Mouse (Mus musculus): ENCODE data around the gene Lmx1b. TPM values are rescaled to one million over a fixed set of nuclear protein-coding genes. Genes with fewer than 3 reads are reported as not detected.

Gene Lmx1b
- polyA plus RNA-seq, 1 experiment from 2014 or later = 0.07 TPM

- Histone ChIP-seq H3K36me3 (ENCODE audit: control insufficient read depth, insufficient read depth, low read length) (no peaks in the 10 kb centered on the region), H3K4me2 (ENCODE audit: low read length) (no peak overlapping the region), H3K4me1 (ENCODE audit: control insufficient read depth in 2 of 2, insufficient read depth in 2 of 2, low read length in 2 of 2) (peaks cover 2 to 16% of the 10 kb centered on the region in 2 experiments; a peak in 3 of 4 replicates), H3K27ac (replicated peaks in 1 of 2; ENCODE audit: control insufficient read depth in 1 of 2, insufficient read depth in 1 of 2, low read depth in 2 of 2, low read length in 2 of 2) (no peak overlapping the region), H3K9ac (ENCODE audit: low read length) (no peak overlapping the region), H3K27me3 (ENCODE audit: control insufficient read depth, insufficient read depth, low read length) (peaks cover 93% of the 10 kb centered on the region), H3K4me3 (ENCODE audit: control insufficient read depth in 1 of 2, insufficient read depth in 1 of 2, low read depth in 1 of 2, low read length in 2 of 2) (0 out of 4 replicates have a peak overlapping the region, but pooled peaks of 1 of the 2 experiments have one; percentile 1), H3K9me3 (ENCODE audit: control insufficient read depth, low read length) (no peaks in the 10 kb centered on the region)
- under 1% methylated on average over 26 of the region's 26 CpGs for WGBS
- ATAC-seq (ENCODE audit: insufficient number of reproducible peaks, insufficient read depth, low FRiP score, low read depth) = no peak
Measured at GRCm38 (mm10) chr2:33636628-33637188, 3.6 kb downstream of the Lmx1b start.

- Histone ChIP-seq H3K36me3 (ENCODE audit: control insufficient read depth, insufficient read depth, low read length) (no peaks in the 10 kb centered on the region), H3K4me2 (ENCODE audit: low read length) (no peak overlapping the region), H3K27ac (replicated peaks in 1 of 2; ENCODE audit: control insufficient read depth in 1 of 2, insufficient read depth in 1 of 2, low read depth in 2 of 2, low read length in 2 of 2) (no peak overlapping the region), H3K27me3 (ENCODE audit: control insufficient read depth, insufficient read depth, low read length) (peaks cover 93% of the 10 kb centered on the region), H3K4me3 (ENCODE audit: control insufficient read depth in 1 of 2, insufficient read depth in 1 of 2, low read depth in 1 of 2, low read length in 2 of 2) (0 out of 4 replicates have a peak overlapping the region, but pooled peaks of 1 of the 2 experiments have one; percentile 1), H3K9ac (ENCODE audit: low read length) (no peak overlapping the region), H3K4me1 (ENCODE audit: control insufficient read depth in 2 of 2, insufficient read depth in 2 of 2, low read length in 2 of 2) (peaks cover 1 to 22% of the 10 kb centered on the region in 2 experiments; a peak in 3 of 4 replicates), H3K9me3 (ENCODE audit: control insufficient read depth, low read length) (no peaks in the 10 kb centered on the region)
- WGBS = under 1% methylated on average over 21 of the region's 21 CpGs
- no peak for ATAC-seq (ENCODE audit: insufficient number of reproducible peaks, insufficient read depth, low FRiP score, low read depth)
Measured at GRCm38 (mm10) chr2:33636117-33636521, 4.2 kb downstream of the Lmx1b start.

GRCm38 (mm10) chr2:33635323-33636116, 4.8 kb downstream of the Lmx1b start:
- Histone ChIP-seq H3K4me3 (ENCODE audit: control insufficient read depth in 1 of 2, insufficient read depth in 1 of 2, low read depth in 1 of 2, low read length in 2 of 2) (no peak overlapping the region), H3K9me3 (ENCODE audit: control insufficient read depth, low read length) (no peaks in the 10 kb centered on the region), H3K27me3 (ENCODE audit: control insufficient read depth, insufficient read depth, low read length) (peaks cover 93% of the 10 kb centered on the region), H3K9ac (ENCODE audit: low read length) (no peak overlapping the region), H3K36me3 (ENCODE audit: control insufficient read depth, insufficient read depth, low read length) (no peaks in the 10 kb centered on the region), H3K27ac (replicated peaks in 1 of 2; ENCODE audit: control insufficient read depth in 1 of 2, insufficient read depth in 1 of 2, low read depth in 2 of 2, low read length in 2 of 2) (no peak overlapping the region), H3K4me1 (ENCODE audit: control insufficient read depth in 2 of 2, insufficient read depth in 2 of 2, low read length in 2 of 2) (peaks cover 0 to 19% of the 10 kb centered on the region in 2 experiments; a peak in 3 of 4 replicates), H3K4me2 (ENCODE audit: low read length) (no peak overlapping the region)
- 2% methylated on average over 19 of the region's 19 CpGs for WGBS
- ATAC-seq (ENCODE audit: insufficient number of reproducible peaks, insufficient read depth, low FRiP score, low read depth) = no peak

GRCm38 (mm10) chr2:33634481-33635090, 5.7 kb downstream of the Lmx1b start:
- H3K4me2 ChIP-seq (ENCODE audit: low read length) = no peak overlapping the region
- WGBS = 8% methylated on average over 4 of the region's 4 CpGs
- H3K4me1 ChIP-seq (ENCODE audit: control insufficient read depth in 2 of 2, insufficient read depth in 2 of 2, low read length in 2 of 2) = peaks cover 0 to 13% of the 10 kb centered on the region in 2 experiments; a peak in 2 of 4 replicates
- no peak overlapping the region for H3K4me3 ChIP-seq (ENCODE audit: control insufficient read depth in 1 of 2, insufficient read depth in 1 of 2, low read depth in 1 of 2, low read length in 2 of 2)
- no peaks in the 10 kb centered on the region for H3K36me3 ChIP-seq (ENCODE audit: control insufficient read depth, insufficient read depth, low read length)
- H3K9ac ChIP-seq (ENCODE audit: low read length) = no peak overlapping the region
- no peak overlapping the region for H3K27ac ChIP-seq (replicated peaks in 1 of 2; ENCODE audit: control insufficient read depth in 1 of 2, insufficient read depth in 1 of 2, low read depth in 2 of 2, low read length in 2 of 2)
- peaks cover 93% of the 10 kb centered on the region for H3K27me3 ChIP-seq (ENCODE audit: control insufficient read depth, insufficient read depth, low read length)
- no peak for ATAC-seq (ENCODE audit: insufficient number of reproducible peaks, insufficient read depth, low FRiP score, low read depth)
- no peaks in the 10 kb centered on the region for H3K9me3 ChIP-seq (ENCODE audit: control insufficient read depth, low read length)

GRCm38 (mm10) chr2:33633955-33634354, 6.4 kb downstream of the Lmx1b start:
- Histone ChIP-seq H3K9ac (ENCODE audit: low read length) (no peak overlapping the region), H3K9me3 (ENCODE audit: control insufficient read depth, low read length) (no peaks in the 10 kb centered on the region), H3K4me2 (ENCODE audit: low read length) (no peak overlapping the region), H3K36me3 (ENCODE audit: control insufficient read depth, insufficient read depth, low read length) (no peaks in the 10 kb centered on the region), H3K4me3 (ENCODE audit: control insufficient read depth in 1 of 2, insufficient read depth in 1 of 2, low read depth in 1 of 2, low read length in 2 of 2) (no peak overlapping the region), H3K4me1 (ENCODE audit: control insufficient read depth in 2 of 2, insufficient read depth in 2 of 2, low read length in 2 of 2) (peaks cover 0 to 8% of the 10 kb centered on the region in 2 experiments; a peak in 2 of 4 replicates), H3K27ac (replicated peaks in 1 of 2; ENCODE audit: control insufficient read depth in 1 of 2, insufficient read depth in 1 of 2, low read depth in 2 of 2, low read length in 2 of 2) (no peak overlapping the region), H3K27me3 (ENCODE audit: control insufficient read depth, insufficient read depth, low read length) (peaks cover 93% of the 10 kb centered on the region)
- no peak for ATAC-seq (ENCODE audit: insufficient number of reproducible peaks, insufficient read depth, low FRiP score, low read depth)
- WGBS = 7% methylated on average over 5 of the region's 5 CpGs

- no peaks in the 10 kb centered on the region for H3K9me3 ChIP-seq (ENCODE audit: control insufficient read depth, low read length)
- H3K36me3 ChIP-seq (ENCODE audit: control insufficient read depth, insufficient read depth, low read length) = no peaks in the 10 kb centered on the region
- H3K27ac ChIP-seq (replicated peaks in 1 of 2; ENCODE audit: control insufficient read depth in 1 of 2, insufficient read depth in 1 of 2, low read depth in 2 of 2, low read length in 2 of 2) = no peak overlapping the region
- no peak overlapping the region for H3K4me3 ChIP-seq (ENCODE audit: control insufficient read depth in 1 of 2, insufficient read depth in 1 of 2, low read depth in 1 of 2, low read length in 2 of 2)
- no peak overlapping the region for H3K4me2 ChIP-seq (ENCODE audit: low read length)
- WGBS = 19% methylated on average over 5 of the region's 5 CpGs
- peaks cover 93% of the 10 kb centered on the region for H3K27me3 ChIP-seq (ENCODE audit: control insufficient read depth, insufficient read depth, low read length)
- no peak for ATAC-seq (ENCODE audit: insufficient number of reproducible peaks, insufficient read depth, low FRiP score, low read depth)
- peaks cover 0 to 8% of the 10 kb centered on the region in 2 experiments; a peak in 2 of 4 replicates for H3K4me1 ChIP-seq (ENCODE audit: control insufficient read depth in 2 of 2, insufficient read depth in 2 of 2, low read length in 2 of 2)
- no peak overlapping the region for H3K9ac ChIP-seq (ENCODE audit: low read length)
Measured at GRCm38 (mm10) chr2:33633237-33633636, 7.1 kb downstream of the Lmx1b start.

GRCm38 (mm10) chr2:33632551-33633059, 7.7 kb downstream of the Lmx1b start:
- ATAC-seq (ENCODE audit: insufficient number of reproducible peaks, insufficient read depth, low FRiP score, low read depth) = no peak
- Histone ChIP-seq H3K27me3 (ENCODE audit: control insufficient read depth, insufficient read depth, low read length) (peaks cover 93% of the 10 kb centered on the region), H3K27ac (replicated peaks in 1 of 2; ENCODE audit: control insufficient read depth in 1 of 2, insufficient read depth in 1 of 2, low read depth in 2 of 2, low read length in 2 of 2) (no peak overlapping the region), H3K9me3 (ENCODE audit: control insufficient read depth, low read length) (no peaks in the 10 kb centered on the region), H3K9ac (ENCODE audit: low read length) (no peak overlapping the region), H3K4me1 (ENCODE audit: control insufficient read depth in 2 of 2, insufficient read depth in 2 of 2, low read length in 2 of 2) (peaks cover 0 to 8% of the 10 kb centered on the region in 2 experiments; a peak in 2 of 4 replicates), H3K4me2 (ENCODE audit: low read length) (no peak overlapping the region), H3K4me3 (ENCODE audit: control insufficient read depth in 1 of 2, insufficient read depth in 1 of 2, low read depth in 1 of 2, low read length in 2 of 2) (no peak overlapping the region), H3K36me3 (ENCODE audit: control insufficient read depth, insufficient read depth, low read length) (no peaks in the 10 kb centered on the region)
- WGBS = 10% methylated on average over 5 of the region's 5 CpGs

Data from heart, embryonic 14.5 days (tissue).